Mouse (Mus musculus): ENCODE results near the gene Abcb7. TPM values are rescaled to one million over a fixed set of nuclear protein-coding genes. Genes with fewer than 3 reads are reported as not detected.

Gene Abcb7
- total and polyA plus RNA-seq, 2 experiments from 2014 or later: 6.4 to 11.3 TPM

DNA sequence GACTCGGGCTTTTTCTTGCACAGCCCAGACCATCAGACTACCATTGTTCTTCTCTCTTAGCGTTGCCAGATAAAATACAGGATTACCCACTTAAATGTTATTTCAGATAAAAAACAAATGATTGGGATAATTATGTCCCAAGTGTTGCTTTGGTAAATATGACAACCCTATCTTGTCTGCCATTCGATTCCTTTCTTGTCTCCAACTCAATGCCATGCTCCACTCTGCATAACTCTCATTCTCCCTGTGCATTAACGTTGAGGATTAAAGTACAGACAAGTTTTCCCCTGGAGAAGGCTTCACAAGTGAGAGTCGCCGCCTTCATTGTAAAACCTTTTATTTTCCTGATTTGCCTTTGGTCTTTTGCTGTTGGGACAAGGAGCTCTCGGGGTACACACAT, 339 bp upstream of the Abcb7 start:
- no peak overlapping the region for H3K9ac ChIP-seq (replicated peaks; ENCODE audit: low read depth, low read length)
- TF ChIP-seq EP300 (IDR thresholded peaks at IDR 0.05; ENCODE audit: low read depth) (no peak), CTCF (IDR thresholded peaks at IDR 0.05; ENCODE audit: low read depth) (no peak)
- peak overlapping the region; percentile 67 for H3K4me3 ChIP-seq (ENCODE audit: low read depth, low read length)
- ATAC-seq (ENCODE audit: insufficient read depth, low read depth) (no peak), DNase-seq (ENCODE audit: low spot score) (no peak)
- H3K9me3 ChIP-seq (replicated peaks; ENCODE audit: control insufficient read depth, low read length): no peaks in the 10 kb centered on the region
- 44% methylated on average over 7 of the region's 7 CpGs for WGBS
- H3K36me3 ChIP-seq (replicated peaks; ENCODE audit: control insufficient read depth, insufficient read depth, low read length): no peaks in the 10 kb centered on the region
- peak overlapping the region; percentile 93 for H3K27ac ChIP-seq (ENCODE audit: low read depth)
- H3K4me2 ChIP-seq (ENCODE audit: low read depth, low read length): peak overlapping the region; percentile 61
- no peaks in the 10 kb centered on the region for H3K27me3 ChIP-seq (ENCODE audit: control insufficient read depth, insufficient read depth, low read length)
- H3K4me1 ChIP-seq (ENCODE audit: control insufficient read depth, insufficient read depth): no peaks in the 10 kb centered on the region

DNA sequence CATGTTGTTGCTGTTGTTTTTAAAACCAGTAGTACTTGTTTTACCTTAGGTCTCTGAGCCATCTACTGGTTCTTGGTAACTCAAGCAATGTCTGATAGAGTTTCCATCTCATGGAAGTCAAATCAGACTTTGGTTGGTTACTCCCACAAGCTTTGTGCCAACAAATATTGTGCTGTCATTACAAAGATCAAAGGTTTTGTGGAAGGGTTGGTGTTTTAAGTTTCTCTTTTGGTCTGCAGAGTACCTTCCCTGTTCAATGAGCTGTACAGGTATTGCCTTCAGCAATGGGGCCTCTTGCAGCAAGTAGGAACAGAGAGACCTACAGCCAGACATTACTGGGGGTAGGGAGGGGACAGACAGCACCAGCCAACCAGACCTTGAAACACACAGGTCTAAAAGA, 5.5 kb downstream of the Abcb7 start:
- ATAC-seq (ENCODE audit: insufficient read depth, low read depth): no peak
- no peaks in the 10 kb centered on the region for H3K9me3 ChIP-seq (replicated peaks; ENCODE audit: control insufficient read depth, low read length)
- no peak overlapping the region for H3K9ac ChIP-seq (replicated peaks; ENCODE audit: low read depth, low read length)
- H3K27ac ChIP-seq (ENCODE audit: low read depth): no peak overlapping the region
- H3K27me3 ChIP-seq (ENCODE audit: control insufficient read depth, insufficient read depth, low read length): no peaks in the 10 kb centered on the region
- no peaks in the 10 kb centered on the region for H3K36me3 ChIP-seq (replicated peaks; ENCODE audit: control insufficient read depth, insufficient read depth, low read length)
- H3K4me3 ChIP-seq (ENCODE audit: low read depth, low read length): no peak overlapping the region
- no peak overlapping the region for H3K4me2 ChIP-seq (ENCODE audit: low read depth, low read length)
- TF ChIP-seq CTCF (IDR thresholded peaks at IDR 0.05; ENCODE audit: low read depth) (no peak), EP300 (IDR thresholded peaks at IDR 0.05; ENCODE audit: low read depth) (no peak)
- H3K4me1 ChIP-seq (ENCODE audit: control insufficient read depth, insufficient read depth): no peaks in the 10 kb centered on the region
- DNase-seq (ENCODE audit: low spot score): no peak

DNA sequence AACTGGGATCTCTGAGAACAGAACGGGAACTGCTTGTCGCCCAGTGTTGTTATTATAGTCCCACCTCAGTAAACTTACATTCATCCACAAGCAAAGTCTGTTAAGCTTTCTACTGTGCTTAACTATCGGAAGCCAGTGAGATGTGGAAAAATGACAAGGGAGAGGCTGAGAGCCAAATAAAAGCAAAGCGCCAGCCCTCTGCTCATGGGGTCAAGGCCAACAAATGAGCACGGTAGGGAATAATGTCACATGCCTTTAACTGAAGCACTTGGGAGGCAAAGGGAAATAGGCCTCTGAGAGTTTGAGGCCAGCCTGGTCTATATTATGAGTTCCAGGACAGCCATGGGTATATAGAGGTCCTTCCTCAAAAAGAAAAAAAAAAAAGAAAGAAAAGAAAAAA, 11.2 kb downstream of the Abcb7 start:
- no peaks in the 10 kb centered on the region for H3K4me1 ChIP-seq (ENCODE audit: control insufficient read depth, insufficient read depth)
- H3K4me3 ChIP-seq (ENCODE audit: low read depth, low read length): no peak overlapping the region
- H3K27ac ChIP-seq (ENCODE audit: low read depth): no peak overlapping the region
- H3K4me2 ChIP-seq (ENCODE audit: low read depth, low read length): no peak overlapping the region
- H3K27me3 ChIP-seq (ENCODE audit: control insufficient read depth, insufficient read depth, low read length): no peaks in the 10 kb centered on the region
- H3K9ac ChIP-seq (replicated peaks; ENCODE audit: low read depth, low read length): no peak overlapping the region
- H3K36me3 ChIP-seq (replicated peaks; ENCODE audit: control insufficient read depth, insufficient read depth, low read length): no peaks in the 10 kb centered on the region
- H3K9me3 ChIP-seq (replicated peaks; ENCODE audit: control insufficient read depth, low read length): no peaks in the 10 kb centered on the region
- DNase-seq (ENCODE audit: low spot score) (no peak), ATAC-seq (ENCODE audit: insufficient read depth, low read depth) (no peak)
- 67% methylated on average over 5 of the region's 5 CpGs for WGBS
- TF ChIP-seq EP300 (IDR thresholded peaks at IDR 0.05; ENCODE audit: low read depth) (no peak), CTCF (IDR thresholded peaks at IDR 0.05; ENCODE audit: low read depth) (no peak)

DNA sequence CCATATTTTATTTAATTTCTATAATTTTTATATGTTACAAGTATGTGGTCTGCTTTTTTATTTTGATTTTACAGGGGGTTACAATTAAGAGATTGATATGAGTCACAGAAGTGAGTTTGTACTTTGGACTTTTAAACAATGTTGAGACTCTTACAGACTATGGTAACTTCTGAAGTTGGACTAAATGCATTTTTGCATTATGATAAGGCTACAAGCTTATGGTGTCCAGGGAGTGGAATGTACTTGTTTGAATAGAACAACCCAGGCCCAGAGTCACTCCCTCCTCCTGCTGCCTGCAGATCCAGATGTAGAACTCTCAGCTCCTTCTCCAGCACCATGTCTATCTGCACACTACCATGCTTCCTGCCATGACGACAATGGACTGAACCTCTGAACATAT, 12.5 kb downstream of the Abcb7 start:
- no peaks in the 10 kb centered on the region for H3K27me3 ChIP-seq (ENCODE audit: control insufficient read depth, insufficient read depth, low read length)

DNA sequence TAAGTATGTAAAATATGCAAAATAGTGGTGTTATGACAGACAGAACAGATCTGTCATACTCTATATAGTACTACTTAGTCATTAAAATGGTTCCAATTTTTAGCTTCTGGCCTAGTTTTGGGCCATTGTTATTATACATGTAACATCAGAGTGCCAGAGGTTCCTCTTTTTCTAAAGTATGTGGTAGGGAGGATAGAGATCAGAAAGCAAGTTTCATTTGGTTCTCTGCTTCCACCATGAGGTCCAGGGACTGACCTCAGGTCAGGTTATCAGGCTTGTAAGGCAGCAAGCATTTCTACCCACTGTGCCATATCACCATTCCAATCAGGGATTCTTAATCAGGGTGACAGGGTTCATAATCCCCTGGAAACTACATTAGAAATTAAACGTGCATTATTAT, 16.1 kb downstream of the Abcb7 start:
- DNase-seq (ENCODE audit: low spot score): no peak
- Histone ChIP-seq H3K9ac (replicated peaks; ENCODE audit: low read depth, low read length) (no peak overlapping the region), H3K4me1 (ENCODE audit: control insufficient read depth, insufficient read depth) (no peaks in the 10 kb centered on the region), H3K27ac (ENCODE audit: low read depth) (no peak overlapping the region), H3K36me3 (replicated peaks; ENCODE audit: control insufficient read depth, insufficient read depth, low read length) (no peaks in the 10 kb centered on the region), H3K9me3 (replicated peaks; ENCODE audit: control insufficient read depth, low read length) (no peaks in the 10 kb centered on the region), H3K27me3 (ENCODE audit: control insufficient read depth, insufficient read depth, low read length) (no peaks in the 10 kb centered on the region), H3K4me3 (ENCODE audit: low read depth, low read length) (no peak overlapping the region), H3K4me2 (ENCODE audit: low read depth, low read length) (no peak overlapping the region)
- TF ChIP-seq EP300 (IDR thresholded peaks at IDR 0.05; ENCODE audit: low read depth): no peak
- TF ChIP-seq CTCF (IDR thresholded peaks at IDR 0.05; ENCODE audit: low read depth): no peak
- WGBS: 48% methylated on average over 1 of the region's 1 CpGs
- no peak for ATAC-seq (ENCODE audit: insufficient read depth, low read depth)

More for the DNA sequence above, 12.5 kb downstream of the Abcb7 start:
- Histone ChIP-seq H3K9me3 (replicated peaks; ENCODE audit: control insufficient read depth, low read length) (no peaks in the 10 kb centered on the region), H3K36me3 (replicated peaks; ENCODE audit: control insufficient read depth, insufficient read depth, low read length) (no peaks in the 10 kb centered on the region), H3K4me3 (ENCODE audit: low read depth, low read length) (no peak overlapping the region), H3K9ac (replicated peaks; ENCODE audit: low read depth, low read length) (no peak overlapping the region), H3K4me2 (ENCODE audit: low read depth, low read length) (no peak overlapping the region), H3K27ac (ENCODE audit: low read depth) (no peak overlapping the region), H3K4me1 (ENCODE audit: control insufficient read depth, insufficient read depth) (no peaks in the 10 kb centered on the region)
- DNase-seq (ENCODE audit: low spot score): no peak
- WGBS: 77% methylated on average over 1 of the region's 1 CpGs
- TF ChIP-seq CTCF (IDR thresholded peaks at IDR 0.05; ENCODE audit: low read depth): no peak
- no peak for TF ChIP-seq EP300 (IDR thresholded peaks at IDR 0.05; ENCODE audit: low read depth)
- no peak for ATAC-seq (ENCODE audit: insufficient read depth, low read depth)

DNA sequence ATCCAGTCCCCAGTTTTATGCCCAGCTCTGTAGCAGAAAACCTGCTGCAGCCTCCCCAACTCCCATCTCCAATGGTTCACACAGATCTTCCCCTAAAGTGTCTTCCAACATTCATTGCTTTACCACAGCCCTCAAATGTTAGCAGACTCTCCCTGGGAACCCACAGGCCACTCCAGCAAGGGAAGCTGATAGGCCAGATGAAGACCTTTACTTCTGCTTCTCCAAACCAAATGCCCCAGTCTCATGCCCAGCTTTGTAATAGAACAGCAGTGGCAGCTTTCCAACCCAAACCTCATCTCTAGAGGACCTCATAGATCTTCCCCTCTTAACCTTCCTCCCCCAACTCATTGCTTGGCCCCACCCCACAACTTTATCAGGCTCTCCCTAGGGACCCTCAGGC, 54.0 kb downstream of the Abcb7 start:
- no peaks in the 10 kb centered on the region for H3K4me1 ChIP-seq (ENCODE audit: control insufficient read depth, insufficient read depth)
- no peak overlapping the region for H3K4me2 ChIP-seq (ENCODE audit: low read depth, low read length)
- DNase-seq (ENCODE audit: low spot score): no peak
- H3K4me3 ChIP-seq (ENCODE audit: low read depth, low read length): no peak overlapping the region
- no peaks in the 10 kb centered on the region for H3K27me3 ChIP-seq (ENCODE audit: control insufficient read depth, insufficient read depth, low read length)
- no peaks in the 10 kb centered on the region for H3K36me3 ChIP-seq (replicated peaks; ENCODE audit: control insufficient read depth, insufficient read depth, low read length)
- ATAC-seq (ENCODE audit: insufficient read depth, low read depth): no peak
- no peaks in the 10 kb centered on the region for H3K9me3 ChIP-seq (replicated peaks; ENCODE audit: control insufficient read depth, low read length)
- no peak overlapping the region for H3K9ac ChIP-seq (replicated peaks; ENCODE audit: low read depth, low read length)
- no peak for TF ChIP-seq EP300 (IDR thresholded peaks at IDR 0.05; ENCODE audit: low read depth)
- no peak for TF ChIP-seq CTCF (IDR thresholded peaks at IDR 0.05; ENCODE audit: low read depth)
- H3K27ac ChIP-seq (ENCODE audit: low read depth): no peak overlapping the region

Measured in heart, postnatal 0 days (tissue).